Mouse (Mus musculus) adrenal gland, postnatal 4 days (tissue): ENCODE measurements around the gene Shc1. TPM values are rescaled to one million over a fixed set of nuclear protein-coding genes. Genes with fewer than 3 reads are reported as not detected.
"Not testable (repeated sequence)": the region's sequence is repeated elsewhere in the genome, so short reads cannot be mapped to it uniquely, and the experiment has no call there.

Experiments
- DNase-seq, 2 experiments: peaks; one replicate each; pipeline ENCODE4 v3.0.0; 2021 to 2022; ENCODE audit warnings: low spot score in 2 of 2, mixed read lengths in 2 of 2
- total RNA-seq, 2 experiments: library from RNA; stranded (reverse); gene quantifications; 2 replicates each; pipeline ENCODE4 v1.2.3; 2021

Gene Shc1
- total RNA-seq, 2 experiments from 2014 or later = 142 to 145 TPM

DNA sequence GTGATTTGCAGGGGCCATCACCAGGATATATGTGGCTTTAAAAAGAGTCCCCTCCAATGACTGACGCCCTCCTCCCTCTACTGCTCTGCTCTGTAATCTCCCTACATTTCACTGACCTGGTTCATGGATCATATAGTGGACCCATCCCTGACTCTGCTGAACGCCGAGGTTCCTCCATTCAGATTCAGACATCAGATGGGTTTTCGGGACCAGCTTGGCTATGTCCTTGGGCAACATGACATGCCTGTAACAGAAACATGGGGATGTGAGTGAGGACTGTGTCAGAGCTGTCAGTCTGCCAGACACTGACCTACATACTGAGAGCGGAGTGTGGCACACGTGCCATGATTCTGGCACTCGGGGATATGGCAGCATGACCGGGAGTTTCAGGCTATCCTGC, 2.1 kb upstream of the Shc1 start:
- no peak for DNase-seq

DNA sequence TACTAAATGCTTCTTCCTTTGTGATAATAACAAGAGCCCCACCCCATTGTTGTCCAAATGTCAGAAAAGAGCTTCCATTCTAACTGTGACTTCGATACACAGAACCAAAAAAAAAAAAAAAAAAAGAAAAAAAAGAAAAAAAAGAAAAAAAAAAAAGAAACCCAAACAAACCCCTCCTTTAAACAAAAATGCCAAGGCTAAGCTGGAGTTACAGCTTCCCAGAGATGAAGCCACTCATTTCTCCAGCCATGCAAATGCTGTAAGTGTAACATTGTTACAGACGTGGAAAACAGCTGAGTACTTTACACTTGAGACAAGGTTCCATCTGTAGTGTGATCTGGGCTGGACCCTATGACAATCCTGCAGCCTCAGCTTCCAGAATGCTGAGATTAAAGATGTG, 1.1 kb upstream of the Shc1 start:
- DNase-seq = no peak

DNA sequence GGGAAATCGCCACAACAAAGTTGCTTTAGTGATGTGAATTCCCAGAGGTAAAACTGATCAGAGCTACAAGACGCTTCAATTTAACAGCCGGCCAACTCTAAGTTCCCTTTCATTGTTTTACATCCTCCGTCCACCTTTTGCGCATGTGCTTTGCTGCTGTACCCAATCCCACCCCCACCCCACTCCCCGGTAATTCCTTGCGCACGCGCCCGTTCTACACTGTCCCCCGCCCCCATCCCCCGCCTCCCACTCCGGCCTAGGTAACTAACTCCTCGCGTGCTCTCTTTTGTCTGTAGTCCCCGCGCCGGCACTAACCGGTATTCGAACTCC, 438 bp upstream of the Shc1 start:
- peak in 1 of 2 experiments; percentile 31 for DNase-seq

DNA sequence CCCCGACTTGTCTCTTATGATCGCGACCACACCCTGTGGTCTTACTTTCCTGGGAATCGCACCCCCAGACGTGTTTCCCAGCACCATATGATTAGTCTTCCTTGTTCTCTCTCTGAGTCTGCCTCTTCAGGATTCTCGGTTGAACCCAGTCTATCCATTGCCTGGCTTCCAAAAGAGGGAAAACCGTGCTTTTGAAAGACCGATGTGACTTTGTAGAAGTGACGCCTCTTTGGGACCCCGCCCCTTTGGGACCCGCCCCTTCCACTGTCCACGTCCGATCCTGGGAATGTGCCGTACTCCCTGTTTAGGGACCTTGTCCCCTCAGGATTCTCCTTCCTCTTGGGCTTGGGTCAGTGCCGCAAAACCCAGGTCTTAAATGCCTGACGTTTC, 613 bp downstream of the Shc1 start:
- DNase-seq = peak in 1 of 2 experiments; percentile 69

DNA sequence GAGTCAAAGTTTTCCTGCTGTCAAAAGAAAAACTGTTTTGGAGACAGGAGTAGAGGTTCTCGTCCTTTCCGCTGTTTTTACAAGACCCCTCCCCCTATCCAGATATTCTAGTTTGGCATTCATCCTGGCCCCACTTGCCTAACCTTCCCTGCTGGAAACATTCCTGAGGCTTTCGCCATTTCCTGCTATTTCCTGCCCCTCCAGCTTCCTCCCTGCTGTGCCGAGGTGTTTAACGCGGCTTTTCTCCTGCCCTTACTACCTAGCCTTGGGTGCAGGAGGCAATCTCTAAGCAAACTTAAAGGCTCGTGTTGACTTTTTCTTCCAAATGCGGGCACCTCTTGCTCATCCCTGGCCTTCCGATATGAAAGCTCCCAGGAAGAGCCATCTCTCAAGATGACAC, 1.3 kb downstream of the Shc1 start:
- peak in 1 of 2 experiments; percentile 38 for DNase-seq

DNA sequence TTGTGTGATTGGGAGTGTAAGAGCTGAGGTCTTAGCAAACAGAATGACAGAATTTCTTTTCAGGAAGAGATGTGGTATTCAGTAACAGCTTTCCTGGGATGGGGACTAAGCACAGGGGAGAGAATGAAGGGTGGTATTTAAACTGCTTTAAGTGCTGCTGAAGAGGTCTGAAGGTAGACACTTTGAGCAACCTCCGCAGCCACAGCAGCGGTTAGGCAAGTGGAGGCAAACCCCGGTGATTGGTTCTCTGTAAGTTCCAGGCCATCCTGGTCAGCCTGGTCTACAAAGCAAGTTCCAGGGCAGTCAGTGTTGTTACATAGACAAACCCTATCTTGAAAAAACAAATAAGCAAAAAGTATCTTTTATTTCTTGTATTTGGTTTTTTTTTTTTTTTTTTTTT, 1.7 kb downstream of the Shc1 start:
- DNase-seq = no peak

DNA sequence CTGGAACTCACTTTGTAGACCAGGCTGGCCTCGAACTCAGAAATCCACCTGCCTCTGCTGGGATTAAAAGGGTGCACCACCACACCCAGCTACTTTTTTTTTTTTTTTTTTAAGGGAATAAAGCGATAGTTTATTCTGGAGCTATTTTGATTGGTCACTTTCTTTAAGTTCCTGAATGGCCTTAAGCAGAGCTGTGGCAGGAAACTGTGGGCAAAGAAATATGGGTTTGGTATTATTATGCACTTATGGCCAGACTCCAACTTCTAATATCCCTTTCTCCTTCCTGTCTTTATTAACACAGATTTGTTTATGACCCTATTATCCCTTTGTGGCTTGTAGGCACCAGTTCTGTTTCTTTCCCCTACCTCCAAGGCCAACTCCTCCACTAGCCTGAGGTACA, 2.2 kb downstream of the Shc1 start:
- no peak for DNase-seq

DNA sequence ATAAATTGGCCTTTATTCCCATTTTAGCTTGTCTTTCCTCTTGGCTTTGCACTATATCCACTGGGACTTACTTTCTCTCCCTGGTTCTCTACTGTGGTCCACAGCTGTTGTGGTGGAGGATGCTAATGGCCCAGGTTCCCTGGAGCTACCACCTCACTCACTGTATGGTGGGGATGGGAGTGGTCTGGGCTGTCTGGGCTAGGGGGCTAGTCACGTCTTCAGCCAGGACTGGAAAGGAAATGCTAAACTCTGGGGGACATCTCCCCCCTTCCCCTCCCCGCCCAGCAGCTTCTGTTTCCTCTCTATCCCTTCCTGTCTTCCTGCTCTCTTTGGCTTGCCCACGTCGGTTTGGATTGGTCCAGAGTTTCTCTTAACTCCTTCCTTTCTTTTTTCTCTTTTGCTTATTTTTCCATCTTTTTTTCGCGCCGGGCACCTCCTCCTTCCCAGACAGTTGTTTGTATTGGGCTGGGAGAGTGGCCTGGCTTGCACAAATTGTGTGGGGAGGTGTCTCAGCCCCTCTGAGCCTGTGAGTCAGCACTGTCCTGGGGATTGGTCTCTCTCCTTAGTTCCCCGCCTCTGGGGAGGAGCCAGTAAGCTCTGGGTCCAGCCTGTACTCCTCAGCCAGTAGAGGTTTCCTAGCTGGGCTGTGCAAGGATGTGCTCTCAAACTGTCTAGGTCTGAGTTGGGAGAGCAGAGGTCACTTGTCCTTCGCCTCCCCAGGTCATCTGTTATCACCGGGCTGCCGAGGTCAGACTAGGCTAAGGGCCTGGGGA, 2.9 kb downstream of the Shc1 start:
- peak in 1 of 2 experiments; percentile 69 for DNase-seq

DNA sequence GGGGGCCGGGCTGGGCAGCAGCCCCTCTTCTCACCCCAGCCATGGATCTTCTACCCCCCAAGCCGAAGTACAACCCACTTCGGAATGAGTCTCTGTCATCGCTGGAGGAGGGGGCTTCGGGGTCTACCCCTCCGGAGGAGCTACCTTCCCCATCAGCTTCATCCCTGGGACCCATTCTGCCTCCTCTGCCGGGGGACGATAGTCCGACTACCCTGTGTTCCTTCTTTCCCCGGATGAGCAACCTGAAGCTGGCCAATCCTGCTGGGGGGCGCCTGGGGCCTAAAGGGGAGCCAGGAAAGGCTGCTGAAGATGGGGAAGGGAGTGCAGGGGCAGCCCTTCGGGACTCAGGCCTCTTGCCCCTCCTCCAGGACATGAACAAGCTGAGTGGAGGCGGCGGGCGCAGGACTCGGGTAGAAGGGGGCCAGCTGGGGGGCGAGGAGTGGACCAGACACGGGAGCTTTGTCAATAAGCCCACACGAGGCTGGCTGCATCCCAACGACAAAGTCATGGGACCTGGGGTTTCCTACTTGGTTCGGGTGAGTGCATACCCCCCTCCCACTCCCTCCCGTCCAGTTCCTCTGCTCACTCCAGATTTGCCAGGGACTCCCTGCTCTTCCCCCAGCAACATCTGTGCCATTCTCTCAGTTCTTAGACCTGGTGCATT, 3.7 kb downstream of the Shc1 start:
- no peak for DNase-seq

DNA sequence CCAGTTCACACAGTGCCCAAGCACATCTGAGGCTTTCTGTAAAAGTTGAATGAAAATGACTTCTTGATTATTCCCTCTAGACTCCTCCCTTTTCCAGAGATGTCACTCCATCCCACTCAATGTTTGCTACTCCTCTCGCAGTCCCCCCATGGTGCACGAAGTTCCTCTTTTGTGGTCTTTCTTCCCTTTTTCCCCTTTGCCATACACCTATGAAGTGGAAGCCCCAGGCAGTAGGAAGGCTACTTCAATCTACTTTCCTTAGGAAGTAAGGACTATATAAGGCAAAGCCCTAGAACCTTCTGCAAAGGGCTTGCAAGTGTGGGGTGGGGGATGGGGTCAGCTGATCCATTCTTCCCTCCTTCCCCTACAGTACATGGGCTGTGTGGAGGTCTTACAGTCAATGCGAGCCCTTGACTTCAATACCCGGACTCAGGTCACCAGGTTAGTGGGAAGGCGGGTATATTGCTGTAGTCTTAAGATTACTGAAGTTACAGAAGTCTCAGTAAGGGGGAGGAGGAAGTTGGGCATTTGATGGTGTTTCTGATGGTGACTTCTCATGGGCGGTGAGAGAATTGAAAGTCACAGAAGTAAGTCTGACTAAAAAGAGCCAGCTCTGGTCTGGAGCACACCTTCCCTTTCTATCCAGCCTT, 4.4 kb downstream of the Shc1 start:
- DNase-seq = no peak

DNA sequence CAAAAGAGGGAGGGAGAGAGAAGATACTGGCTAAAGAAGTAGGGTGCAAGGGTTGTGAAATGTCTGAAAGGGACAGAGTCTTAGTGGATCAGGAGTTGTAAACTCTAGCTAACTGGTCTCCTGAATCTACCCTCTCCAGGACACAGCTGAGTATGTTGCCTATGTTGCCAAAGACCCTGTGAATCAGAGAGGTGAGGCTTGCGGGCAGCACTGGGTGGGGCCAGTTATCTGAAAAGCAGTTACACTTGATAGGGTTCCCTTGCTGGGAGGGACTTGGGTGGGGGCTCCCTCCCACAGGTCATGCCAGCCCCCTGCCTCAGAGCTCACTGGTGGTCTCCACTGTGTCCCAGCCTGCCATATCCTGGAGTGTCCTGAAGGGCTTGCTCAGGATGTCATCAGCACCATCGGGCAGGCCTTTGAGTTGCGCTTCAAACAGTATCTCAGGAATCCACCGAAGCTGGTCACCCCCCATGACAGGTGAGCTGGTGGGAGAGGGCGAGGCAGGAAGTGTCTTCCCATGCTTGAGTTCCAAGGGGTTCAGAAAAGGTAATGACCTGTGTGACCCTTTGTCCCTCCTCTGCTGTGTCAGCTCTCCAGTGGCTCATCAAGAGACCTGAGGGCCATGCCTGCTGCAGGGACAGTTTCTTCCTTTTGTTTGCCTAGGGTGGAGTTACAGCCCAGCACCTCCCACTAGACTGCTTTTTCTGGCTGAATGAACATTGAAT, 6.3 kb downstream of the Shc1 start:
- DNase-seq = no peak

DNA sequence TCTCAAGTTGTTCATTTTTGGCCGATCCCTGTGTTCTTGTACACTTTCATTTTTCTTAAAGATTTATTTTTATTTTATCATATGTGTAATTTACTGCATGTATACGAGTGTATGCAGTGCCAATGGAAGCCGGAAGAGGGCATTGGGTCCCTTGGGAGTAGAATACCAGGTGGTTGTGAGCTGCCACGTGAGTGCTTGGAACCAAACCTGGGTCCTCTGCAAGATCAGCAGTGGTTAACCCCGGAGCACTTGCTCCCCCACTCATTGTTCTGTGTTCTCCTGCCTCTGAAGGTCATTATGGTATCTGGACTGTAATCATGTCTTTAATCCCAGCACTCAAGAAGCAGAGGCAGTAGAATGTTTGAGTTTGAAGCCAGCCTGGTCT, 6.9 kb downstream of the Shc1 start:
- DNase-seq = no peak

DNA sequence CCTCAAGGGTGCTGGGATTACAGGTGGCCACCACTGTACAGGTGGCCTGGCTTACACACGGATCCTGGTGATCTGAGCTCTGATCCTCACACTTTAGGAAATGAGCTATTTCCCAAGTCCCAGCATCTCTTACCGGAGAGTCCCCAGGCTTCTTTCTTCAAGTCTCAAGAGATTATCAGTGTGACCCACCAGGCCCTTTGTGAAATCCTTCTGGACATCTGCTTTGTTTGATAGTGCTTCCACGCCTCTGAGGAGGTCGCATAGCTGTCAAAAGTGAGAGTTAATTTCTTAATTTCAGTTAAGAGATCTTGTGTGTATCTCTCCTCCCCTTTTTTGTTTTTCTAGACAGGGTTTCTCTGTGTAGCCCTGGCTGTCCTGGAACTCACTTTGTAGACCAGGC, 7.6 kb downstream of the Shc1 start:
- no peak for DNase-seq

DNA sequence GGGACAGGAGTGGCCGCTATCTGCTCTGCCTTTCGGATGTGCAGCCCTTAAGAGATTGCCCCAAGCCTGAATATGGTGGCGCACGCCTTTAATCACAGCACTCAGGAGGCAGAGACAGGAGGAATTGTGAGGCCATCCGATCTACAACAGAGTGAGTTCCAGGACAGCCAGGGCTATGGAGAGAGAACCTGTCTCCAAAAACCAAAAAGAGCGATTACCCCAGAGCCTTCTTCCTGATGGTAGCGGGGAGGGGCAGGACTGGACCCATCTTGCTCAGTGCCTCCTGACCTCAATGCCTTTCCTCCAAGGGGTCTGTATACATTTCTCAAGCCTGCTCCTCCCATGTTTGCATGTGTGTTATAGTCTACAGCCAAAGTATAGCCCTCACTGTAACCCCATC, 10.8 kb downstream of the Shc1 start:
- DNase-seq = not testable (repeated sequence)

DNA sequence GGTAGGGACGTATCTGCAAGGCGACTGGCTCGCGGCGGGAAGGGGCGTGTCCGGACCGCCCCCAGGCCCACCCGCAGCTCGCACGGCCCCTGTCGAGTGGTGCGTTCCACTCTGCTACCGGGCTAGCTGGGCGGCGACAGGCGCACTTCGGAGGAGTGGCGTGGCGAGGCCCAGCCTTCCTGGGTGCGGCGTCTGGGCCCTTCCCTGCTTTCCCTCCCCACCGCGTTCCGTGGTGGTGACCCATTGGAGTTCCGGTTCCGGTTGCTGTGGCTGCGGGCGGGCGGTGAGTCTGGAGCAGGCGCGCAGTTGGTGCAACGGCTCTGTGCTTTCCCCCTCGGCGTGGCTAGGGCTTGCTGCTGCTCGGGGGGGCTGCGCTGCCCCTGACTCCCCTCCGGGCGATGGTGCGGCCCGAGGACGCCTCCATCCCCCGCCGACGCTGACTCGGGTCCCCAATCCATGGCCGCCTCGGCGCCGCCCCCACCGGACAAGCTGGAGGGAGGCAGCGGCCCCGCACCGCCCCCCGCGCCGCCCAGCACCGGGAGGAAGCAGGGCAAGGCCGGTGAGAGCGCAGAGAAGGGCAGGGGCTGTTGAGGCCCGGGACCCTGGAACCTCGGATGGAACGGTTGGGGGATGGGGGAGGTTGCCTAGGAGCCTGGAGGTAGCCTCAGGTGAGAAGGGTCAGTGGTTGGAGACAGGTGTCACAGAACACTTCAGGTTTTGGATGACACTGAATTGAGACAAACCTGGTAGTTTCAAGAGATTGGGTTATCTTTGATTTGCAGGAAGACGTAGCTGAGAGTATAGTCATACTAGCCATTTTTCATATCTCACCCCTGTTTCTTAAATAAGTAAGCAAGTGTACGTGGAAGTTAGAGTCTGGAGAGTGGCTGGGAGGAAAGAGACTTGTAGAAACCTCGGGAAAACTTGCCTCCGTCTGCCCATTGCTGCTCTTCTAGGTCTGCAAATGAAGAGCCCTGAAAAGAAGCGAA, 12.2 kb downstream of the Shc1 start, which contains the start of gene Pygo2:
Pygo2 (plus strand) TSS at position 44 of the 989 bp plus-strand sequence.
- DNase-seq = peak; percentile 83 to 88

DNA sequence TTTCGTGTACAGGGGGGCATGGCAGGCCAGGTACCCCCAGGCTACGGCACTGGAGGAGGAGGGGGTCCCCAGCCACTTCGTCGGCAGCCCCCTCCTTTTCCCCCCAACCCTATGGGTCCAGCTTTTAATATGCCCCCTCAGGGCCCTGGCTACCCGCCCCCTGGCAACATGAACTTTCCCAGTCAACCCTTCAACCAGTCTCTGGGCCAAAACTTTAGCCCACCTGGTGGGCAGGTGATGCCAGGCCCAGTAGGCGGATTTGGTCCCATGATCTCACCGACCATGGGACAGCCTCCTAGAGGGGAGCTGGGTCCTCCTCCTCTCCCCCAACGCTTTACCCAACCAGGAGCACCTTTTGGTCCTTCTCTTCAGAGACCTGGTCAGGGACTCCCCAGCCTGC, 14.4 kb downstream of the Shc1 start:
- DNase-seq = no peak

DNA sequence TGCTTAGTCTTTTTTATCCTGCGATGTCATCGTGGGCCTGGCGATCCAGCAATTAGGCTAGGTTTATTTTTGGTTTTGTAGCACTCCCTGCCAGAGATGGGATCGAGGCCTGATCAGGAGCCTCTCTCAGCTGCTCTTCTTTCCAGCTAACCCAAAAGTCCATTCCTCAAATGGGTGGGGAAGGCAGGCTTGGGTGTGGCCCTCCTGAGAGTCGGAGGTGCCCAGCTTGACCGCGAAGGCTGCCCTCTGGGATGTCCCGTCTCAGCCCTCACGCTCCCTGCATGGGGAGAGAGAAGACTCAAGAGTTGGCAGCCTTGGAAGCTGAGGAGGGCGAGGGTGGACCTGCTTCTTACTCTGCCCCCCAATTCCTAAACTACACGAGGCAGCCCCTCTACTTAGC, 16.3 kb downstream of the Shc1 start:
- DNase-seq = no peak

DNA sequence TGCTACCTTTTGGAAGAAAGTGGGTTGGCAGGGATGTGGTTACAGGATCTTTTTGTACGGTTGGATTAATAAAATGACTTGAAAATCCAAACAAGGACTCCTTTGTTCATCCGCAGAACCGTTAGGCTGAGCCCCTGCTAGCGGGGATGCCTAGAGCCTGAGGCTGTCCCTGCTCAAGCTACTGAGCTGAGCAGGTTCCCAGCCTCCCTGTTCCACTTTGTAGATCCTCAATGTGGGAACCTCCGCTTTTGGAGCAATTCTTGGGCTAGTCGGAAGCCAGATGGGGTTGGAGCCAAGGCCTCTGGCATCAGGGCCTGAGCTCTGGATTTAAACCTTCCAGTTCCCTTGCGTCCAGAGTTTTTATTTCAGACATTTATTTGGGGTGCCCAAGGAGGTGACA, 16.8 kb downstream of the Shc1 start:
- DNase-seq = no peak

DNA sequence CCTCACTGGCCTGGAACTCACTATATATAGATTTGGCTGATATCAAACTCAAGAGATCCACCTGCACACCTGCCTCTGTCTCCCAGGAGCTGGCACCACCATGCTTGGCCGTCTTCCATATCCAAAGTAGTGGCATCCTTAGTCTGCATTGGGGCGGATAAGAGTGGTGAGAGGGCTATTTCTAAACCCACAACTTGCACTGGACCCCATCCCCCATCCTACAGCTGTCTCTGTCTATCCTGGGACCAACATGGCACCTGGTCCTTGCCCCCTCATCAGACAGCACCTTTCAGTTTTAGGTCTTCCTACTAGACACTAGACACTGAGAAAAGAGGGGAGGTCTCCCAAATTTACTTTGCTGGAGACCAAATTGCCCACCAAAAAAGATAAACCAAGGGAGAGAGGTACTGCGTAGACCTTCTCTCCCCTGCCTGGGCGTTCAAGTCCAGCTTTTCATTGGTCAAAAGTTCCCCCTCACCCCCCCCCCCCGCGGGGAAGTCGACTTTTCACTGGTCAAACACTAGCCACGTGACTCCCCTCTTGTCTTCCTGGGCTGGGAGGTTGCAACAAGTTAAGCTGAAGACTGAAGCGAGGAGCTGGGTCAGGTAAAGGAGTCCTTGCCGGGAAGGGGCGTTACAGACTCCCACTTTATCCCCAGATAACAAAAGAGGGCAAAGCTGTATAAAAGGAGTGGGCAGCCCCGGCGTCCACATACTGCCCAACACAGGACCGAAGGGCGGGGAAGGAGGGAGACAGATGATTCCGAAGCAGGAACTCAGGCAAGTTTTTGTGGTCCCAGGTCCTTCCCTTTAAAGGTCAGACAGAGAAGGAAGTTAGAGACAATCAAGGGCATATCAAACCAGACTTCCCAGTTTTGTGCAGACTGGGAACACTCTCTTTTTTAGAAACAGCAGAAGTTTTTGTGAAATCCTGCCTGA, 18.2 kb downstream of the Shc1 start, which contains the start of gene Pbxip1:
Pbxip1 (plus strand) TSS at position 531 of the 938 bp plus-strand sequence.
- DNase-seq = peak in 1 of 2 experiments; percentile 51
